Mouse (Mus musculus): Measurements from ENCODE around the gene Sipa1l1.
"Not testable (repeated sequence)": the region's sequence is repeated elsewhere in the genome, so short reads cannot be mapped to it uniquely, and the experiment has no call there.

Sipa1l1 gene

DNA sequence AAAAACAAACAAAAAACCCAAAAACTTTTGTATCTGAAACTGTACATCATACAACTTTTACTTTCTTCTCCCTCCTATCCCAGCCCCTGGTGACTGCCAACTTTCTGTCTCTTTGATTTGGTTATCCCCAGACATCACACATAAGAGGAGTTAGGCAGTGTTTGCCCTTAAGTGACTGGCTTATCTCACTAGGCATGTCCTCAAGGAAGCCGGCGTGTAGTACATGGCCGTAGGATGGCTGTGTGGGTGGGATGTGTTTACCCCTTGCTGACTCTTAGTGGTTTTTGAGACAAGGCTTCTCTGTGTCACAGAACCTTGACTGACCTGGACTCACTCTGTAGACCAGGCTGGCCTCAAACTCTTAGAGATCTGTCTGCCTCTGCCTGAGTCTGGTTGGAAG lies 6.6 kb downstream of the Sipa1l1 start:
- no peak for DNase-seq (ENCODE audit: low read depth, low spot score)

DNA sequence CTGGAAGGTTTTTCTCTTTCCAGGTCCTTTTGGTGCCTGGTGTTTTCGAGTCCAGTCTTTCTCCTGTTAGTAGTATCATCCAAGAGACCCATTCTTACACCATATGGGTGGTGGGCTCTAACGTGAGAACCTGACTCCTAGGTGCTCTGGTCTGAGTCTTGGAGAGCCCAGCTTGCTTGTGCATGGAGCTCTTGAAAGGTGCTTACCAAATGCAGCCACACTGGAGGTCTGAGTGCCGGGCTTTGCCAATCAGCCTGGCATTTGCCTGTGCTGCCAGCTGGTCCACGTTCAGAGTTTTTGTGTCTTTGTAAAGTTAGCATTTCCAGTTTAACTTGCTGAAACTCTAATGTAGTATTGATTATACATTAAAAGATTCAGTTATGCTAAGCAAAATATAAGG lies 9.5 kb downstream of the Sipa1l1 start:
- DNase-seq (ENCODE audit: low read depth, low spot score): no peak

DNA sequence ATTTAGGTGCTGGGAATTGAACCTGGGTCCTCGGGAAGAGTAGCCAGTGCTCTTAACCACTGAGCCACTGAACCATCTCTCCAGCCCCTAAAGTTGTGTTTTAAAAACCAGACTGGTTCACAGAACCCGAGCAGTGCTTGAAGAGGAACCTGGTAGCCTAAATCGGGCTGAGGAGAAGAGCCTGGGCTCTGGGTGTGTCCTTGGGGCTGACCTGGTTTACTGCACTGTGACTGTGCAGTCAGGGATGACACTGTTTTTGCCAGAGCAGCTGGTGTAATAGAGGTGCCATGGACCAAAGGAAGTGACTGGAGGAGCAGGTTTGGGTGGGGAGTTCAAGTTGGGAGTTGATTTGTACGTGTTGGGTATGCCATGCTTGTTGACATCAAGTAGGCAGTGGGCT lies 10.5 kb downstream of the Sipa1l1 start:
- no peak for DNase-seq (ENCODE audit: low read depth, low spot score)

DNA sequence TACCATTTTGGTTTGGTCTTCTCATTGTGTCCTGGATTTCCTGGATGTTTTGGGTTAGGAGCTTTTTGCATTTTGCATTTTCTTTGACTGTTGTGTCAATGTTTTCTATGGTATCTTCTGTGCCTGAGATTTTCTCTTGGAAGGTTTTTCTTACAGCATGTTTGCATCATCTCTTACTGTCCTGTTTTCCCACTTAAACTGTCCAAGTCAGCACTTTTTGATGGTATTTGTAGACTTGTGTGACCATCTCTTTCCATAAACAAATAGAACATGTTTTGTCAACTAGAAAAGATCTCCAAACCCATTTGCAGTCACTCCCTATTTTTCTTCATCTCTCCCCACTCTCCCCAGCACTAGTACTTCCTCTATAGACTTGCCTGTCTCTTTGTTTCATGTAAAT lies 17.0 kb downstream of the Sipa1l1 start:
- DNase-seq (ENCODE audit: low read depth, low spot score): not testable (repeated sequence)

DNA sequence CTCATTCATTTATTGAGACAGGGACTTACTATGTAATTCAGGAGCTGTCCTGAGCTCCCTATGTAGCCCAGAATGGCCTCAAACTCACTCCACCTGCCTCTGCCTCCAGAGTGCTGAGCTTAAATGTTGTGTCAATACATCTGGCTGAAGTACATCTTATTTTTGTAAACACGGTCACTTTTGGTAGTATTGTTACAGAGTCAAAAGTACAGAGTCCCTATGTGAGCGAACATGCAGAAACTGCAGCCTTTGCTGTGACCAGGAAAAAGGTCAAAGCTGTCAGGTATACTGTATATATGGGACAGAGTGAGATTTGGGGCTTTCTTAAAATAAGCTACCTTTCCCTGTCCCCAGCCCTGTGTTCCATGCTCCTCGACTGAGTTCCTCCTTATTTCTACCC lies 17.6 kb downstream of the Sipa1l1 start:
- no peak for DNase-seq (ENCODE audit: low read depth, low spot score)

DNA sequence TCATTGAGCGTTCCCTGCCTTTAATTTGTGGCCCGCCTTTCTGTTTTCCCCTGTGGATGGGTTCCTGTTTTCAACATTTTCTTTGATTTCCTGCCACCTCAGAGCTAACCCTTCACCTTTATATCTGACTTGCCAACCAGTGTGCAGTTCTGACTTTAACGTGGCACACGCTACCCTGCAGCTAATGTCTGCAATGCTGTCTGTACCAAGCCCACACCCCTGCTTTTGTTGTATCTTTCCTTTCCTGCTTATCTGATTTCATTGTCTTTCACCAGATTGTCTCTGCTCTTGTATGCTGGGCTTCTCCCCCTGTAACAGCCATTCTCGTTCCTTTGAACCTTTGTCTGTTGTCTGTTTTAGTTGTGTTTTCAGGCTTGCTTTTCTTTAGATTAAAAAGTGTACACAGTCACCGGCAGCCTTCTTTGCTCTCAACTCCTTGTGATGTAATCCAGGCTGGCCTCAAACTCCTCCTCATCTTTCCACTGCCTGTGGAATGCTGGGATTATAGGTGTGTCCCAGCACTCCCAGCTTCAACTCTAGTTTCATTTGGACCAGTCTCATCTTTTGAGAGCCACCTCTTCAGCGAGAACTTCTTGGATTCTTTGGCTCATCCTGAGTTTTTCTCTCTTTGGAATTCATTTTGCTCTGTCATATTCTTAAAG lies 18.2 kb downstream of the Sipa1l1 start:
- DNase-seq (ENCODE audit: low read depth, low spot score): no peak

DNA sequence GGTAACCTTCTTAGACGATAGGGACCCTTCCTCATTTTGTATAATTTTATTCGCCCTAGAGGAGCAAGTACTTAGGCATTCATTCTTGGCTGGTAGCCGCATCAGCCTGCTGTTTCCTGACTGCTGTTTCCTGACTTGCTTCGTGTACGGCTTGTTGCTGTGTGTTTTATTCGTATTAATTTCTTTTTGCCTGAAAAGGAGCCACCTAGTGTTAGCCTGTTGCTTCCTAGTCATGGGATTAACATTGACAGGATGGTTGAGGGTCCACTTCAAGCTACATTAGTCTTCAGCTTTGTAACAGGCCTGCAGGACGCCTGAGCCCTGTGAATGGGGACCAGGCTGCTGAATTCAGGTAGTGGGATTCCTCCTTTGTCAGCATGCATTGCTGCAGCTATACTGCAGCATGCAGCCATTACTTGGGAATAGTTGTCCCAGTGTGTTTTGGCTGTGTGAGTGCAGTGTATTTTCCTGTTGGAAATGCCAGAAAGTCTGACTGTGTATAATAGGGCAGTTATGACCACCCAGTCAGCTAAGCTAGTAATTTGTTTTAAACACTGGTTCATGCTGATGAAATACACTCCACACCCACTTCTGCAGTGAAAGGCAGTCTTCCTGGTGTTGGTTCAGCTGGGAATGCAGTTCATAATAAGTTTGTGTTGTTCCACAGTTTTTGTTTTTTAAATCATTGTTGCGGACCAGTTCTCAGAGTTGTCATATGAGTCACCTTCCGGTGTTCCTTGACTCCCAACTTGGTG lies 19.4 kb downstream of the Sipa1l1 start:
- DNase-seq (ENCODE audit: low read depth, low spot score): no peak

DNA sequence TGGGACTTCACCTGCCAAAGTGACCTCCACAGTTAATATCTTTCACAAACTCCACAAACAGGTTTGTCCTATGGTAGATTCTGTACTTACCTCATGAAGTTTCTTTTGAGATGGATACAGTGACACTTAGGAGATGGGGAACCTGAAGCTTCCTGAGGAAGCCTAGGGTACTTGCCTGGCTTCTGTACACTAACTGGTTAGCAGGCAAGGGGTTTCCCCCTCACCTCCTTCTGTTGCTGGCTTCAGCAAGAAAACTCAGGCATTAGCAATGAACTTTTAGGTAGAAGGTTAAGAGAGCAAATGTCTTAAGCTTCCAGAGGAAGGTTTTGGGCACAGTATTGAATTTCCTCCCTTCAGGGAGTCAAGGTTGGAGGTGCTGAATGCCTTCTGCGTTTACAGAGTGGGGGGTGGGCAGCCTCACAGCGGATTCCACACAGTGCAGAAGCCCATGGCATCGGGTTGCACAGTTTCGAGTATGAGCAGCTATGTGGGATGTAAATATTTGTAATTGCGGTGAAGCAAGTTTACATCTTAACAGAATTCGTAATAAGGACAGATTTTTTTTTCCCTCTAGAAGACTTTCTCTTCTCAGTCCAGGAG lies 20.1 kb downstream of the Sipa1l1 start:
- no peak for DNase-seq (ENCODE audit: low read depth, low spot score)

DNA sequence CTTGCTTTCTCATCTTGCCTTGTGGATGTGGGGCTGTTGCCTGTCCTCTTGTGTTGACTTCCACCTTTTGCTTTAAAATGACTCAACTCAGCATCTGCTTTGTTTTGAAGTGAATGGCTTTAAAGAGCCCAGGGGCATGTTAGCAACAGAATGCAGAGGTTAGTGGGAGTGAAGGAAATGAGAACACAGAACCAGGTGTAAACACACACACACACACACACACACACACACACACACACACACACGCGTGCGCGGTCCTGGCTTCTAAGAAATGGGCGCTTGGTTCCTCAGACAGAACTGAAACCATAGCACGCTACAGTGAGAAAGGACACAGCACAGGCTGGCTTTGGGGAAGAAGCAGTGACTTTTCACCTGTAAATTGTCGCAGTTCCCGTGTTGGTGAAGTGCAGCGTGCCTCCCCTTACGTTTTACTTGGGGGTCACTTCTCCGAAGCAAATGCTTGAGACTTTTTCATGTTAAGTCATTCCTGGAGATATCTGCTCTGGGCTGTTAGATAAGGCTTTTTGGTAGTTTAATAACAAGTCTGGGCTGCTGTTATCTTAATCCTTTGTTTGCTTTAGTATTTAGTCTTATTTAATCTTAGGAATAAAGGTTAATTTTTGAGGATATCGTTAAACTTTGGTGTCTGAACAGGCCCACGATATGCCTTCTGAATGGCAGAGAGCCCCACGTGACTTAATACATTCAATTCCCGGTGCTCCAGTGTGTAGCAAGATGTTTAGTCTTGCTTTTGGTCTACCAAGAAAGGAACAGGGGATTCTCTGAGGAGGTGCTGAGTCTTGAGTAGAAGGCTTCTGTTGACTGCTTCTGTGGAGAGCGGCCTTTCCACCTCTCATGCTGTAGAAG lies 20.8 kb downstream of the Sipa1l1 start:
- DNase-seq (ENCODE audit: low read depth, low spot score): no peak

DNA sequence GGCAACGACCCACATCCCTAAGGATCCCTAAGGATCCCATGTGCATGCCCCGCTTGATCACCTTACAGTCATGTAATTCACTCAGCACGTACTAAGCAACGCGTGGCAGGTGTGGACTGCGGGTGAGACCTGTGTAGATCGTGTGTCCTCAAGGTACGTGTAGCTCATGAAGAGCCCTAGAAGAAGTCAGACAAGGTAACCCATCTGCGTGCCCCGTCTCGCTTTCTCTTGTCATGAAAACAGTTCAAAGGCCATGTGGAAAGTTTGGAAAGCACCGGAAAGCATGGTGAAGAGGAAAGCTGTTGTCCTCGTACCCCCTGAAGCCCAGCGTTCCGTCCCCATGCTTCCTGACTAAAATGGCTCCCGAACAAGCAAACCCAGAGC lies 21.5 kb downstream of the Sipa1l1 start:
- no peak for DNase-seq (ENCODE audit: low read depth, low spot score)

DNA sequence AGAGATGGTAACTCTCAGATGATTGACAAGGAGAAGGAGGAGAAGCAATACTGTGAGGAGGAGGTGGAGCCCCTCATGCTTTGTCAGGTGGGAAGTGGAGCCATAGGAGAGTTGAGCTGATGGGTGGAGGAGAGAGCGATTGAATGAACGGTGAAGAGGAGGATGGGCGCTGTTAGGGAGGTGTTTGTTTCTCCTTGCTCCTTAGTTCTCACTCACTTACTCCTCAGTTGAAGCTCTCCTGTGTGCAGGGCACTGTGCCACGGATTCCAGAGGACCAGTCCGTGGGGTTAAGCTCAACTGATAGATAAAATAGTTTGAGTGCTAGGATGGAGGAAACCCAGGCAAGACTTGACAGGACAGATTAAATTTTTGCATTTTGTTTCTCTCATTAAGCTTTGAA lies 22.6 kb downstream of the Sipa1l1 start:
- no peak for DNase-seq (ENCODE audit: low read depth, low spot score)

DNA sequence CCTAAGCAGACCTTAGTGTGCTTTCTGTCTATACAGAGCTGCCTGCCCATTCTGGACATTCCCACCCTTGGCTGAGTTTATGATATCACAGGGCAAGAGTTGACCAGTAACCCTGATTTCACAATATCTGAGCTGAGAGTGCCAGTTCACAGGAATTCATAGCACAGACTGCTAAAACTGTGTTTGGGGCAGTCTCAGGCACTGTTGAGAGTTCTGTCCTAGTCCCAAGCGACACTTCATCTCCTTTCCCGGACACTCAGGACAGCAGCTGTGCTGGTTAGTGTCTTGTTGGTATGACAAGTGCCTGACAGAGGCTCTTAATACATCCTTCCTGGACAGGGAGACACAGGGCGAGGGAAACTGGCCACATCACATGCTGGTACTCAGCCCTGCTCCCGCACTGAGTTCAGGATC lies 23.5 kb downstream of the Sipa1l1 start:
- DNase-seq (ENCODE audit: low read depth, low spot score): no peak

DNA sequence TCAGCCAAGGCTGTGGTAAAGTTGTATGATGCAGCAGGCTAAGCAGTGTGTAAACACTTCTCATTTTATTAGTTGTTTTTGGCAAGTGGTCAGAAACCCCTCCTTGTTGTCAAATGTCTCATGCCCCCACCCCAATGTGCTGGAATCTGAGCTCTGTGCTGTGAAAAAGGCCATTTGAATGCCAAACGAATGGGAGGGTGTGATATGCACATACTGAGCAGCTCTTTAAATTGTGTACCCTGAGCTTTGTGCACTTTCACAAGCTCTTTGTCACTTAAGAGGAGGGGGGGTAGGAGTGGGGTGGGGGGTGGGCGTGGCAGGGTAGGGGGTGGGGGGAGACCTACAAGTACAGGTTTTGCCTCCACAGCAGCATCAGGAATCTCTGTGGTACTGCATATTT lies 24.4 kb downstream of the Sipa1l1 start:
- DNase-seq (ENCODE audit: low read depth, low spot score): no peak

DNA sequence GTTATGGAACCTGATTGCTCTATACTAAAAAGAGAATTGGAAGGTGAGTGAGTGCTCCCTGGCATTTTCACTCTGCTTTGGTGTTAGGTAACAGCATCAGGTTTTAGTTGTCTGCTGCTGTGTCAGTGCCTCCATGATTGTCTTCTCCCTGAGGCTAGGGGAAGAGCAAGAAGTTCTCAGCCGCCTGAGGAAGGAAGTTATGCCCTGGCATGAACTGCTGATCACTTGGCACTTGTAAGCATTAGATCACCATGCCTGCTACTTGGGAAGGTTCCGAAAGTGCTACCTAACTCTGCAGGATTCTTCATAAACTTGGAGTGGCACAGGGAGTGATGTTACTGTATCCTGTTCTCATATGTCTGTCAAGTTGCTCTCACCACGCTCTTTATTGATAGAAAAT lies 25.8 kb downstream of the Sipa1l1 start:
- no peak for DNase-seq (ENCODE audit: low read depth, low spot score)

DNA sequence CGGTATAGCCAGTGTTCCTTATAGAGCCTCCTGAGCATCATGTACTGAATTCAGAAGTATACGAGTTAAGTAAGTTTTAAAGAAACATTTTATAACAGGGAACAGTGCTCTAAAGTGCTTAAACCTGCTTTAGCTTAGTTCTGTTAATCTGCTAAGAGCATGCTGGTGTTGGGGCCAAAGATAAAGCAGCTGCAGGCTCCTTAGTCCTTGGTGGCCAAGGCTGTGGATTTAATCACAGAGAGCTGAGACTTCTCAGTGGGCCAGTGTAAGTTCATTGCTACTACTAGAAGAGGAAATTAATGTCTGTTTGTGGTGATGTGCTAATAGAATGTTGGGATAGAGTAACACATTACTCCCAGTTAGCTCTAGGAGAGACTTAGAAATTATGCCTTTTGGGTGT lies 27.1 kb downstream of the Sipa1l1 start:
- no peak for DNase-seq (ENCODE audit: low read depth, low spot score)

DNA sequence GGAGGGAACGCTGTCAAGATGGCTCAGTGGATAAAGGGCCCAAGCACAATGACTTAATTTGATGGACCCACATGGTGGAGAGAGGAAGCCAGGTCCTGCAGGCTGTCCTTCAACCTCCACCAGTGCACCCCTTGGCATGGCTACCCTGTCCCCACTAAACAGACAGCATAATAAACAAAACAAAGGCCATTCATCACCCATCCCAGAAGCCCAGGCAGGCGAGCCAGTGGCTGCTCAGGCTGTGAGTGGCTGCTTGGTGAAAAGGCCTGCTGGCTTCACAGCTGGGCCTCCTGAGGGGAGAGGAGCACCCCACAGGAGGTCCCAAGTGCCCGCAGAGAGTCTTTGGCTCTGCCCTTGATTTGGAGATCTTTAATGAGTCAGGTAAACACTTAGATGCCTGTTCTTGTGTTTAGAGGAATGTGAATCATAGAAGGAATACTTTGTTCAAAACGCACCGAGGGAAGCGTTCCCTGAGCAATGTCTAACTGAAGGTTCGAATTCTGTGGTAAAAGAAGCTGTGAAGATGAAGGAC lies 27.6 kb downstream of the Sipa1l1 start:
- no peak for DNase-seq (ENCODE audit: low read depth, low spot score)

DNA sequence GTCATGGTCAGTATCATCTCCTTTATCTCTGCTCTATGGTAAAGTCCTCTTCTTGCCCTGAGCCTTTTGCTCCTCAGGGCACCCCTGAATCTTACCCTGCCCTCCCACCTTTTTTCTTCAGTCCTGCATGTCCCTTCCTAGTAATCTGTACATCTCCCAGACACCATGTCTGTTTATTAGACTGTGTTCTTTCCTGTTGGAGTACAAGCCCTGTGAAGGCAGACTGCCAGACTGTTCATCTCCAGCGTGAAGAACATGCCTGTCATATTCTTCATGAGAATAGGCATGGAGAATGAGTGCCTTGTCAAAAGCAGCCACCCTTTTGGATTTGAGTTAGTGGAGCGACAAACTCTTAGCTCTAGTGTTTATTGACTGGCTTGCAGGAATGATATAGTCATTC lies 28.1 kb downstream of the Sipa1l1 start:
- no peak for DNase-seq (ENCODE audit: low read depth, low spot score)

DNA sequence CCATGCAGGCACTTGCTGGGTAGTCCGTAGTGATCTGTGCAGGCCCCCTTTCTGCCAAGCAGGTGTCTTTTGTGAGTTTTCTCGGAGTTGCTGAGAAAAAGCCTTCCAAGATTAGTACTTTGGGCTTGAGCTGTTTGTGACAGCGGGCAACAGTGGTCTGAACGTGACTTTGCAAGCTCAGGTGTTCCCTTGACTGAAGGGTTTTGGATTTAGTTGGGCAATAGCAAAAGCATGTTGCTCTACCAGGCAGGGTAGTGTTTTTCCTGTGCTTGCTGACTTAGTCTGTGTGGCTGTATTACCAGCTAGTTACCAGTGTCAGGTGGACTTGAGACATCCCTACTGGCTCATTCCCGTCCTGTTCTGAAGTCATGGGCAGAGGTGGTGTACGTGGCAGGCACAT lies 30.2 kb downstream of the Sipa1l1 start:
- no peak for DNase-seq (ENCODE audit: low read depth, low spot score)

DNA sequence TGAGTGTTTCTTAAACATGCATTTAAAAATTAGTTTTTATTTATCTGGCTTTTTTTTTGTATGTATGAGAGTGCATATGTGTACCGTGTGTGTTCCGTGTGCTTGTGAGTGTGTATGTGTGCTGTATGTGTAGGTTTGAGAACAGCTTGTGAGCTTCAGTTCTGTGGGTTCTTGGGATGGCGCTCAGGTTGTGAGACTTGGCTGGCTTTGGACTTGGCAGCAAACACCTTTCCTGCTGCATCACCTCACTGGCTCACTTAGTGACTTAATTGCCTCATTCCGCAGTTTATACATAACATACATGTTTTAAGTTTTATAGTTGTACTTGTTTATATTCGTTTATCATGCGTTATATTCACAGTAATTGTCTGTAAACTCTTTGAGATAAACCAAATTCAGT lies 35.0 kb downstream of the Sipa1l1 start:
- no peak for DNase-seq (ENCODE audit: low read depth, low spot score)

DNA sequence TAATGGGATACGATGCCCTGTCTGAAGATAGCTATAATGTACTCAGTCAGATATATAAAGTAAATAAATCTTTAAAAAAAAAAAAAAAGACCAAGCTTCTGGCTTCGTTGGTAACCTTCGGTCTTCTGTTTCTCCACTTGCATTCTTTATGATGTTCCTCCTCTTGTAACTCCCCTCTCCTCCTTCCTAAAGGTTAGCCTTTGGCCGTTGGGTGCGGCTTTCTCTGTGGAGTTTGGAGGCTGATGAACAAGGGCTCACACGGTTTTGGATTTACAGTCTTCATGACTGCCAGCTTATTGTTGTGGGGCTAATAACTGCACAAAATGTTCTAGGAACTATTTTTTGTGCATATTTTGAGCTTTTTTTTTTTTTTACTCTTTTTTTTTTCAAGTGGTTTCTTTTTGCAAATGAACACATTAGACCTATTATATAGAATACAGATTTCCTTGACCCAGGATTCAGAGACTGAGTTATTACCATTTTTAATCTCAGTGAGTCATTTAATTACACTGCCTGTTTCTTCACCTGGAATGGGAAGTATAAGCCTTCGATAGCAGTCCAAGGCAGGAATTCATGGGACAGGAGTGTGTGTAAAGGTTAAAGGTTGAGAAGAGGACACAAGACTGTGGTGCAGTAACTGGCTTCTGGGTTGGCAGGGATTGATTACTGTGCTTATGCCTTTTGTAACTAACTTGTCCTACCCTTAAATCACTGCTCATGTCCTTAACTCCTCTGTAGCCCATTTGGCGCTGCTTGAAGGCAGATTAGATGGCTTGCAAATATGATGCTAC lies 37.9 kb downstream of the Sipa1l1 start:
- DNase-seq (ENCODE audit: low read depth, low spot score): no peak

DNA sequence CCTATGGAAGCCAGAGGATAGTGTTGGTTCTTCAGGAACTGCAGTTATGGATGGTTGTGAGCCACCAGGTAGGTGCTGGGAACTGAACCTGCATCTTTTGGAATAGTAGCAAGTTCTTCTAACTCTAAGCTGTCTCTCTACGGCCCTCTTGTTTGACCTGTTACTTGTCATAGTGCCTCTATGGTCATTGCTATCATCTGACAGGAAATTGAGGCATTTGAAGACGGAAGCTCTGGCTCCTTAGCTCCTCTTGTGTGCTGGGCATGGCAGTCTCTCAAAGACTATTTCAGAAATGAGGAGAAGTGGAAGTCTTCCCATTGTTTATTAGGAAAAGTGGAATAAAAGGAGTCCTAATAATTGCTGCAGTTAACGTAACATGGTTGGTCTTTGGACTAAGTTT lies 38.9 kb downstream of the Sipa1l1 start:
- no peak for DNase-seq (ENCODE audit: low read depth, low spot score)

Data from skeletal muscle tissue, adult 2 months (tissue).